Mouse (Mus musculus): ENCODE measurements around the gene Ahdc1. TPM values are rescaled to one million over a fixed set of nuclear protein-coding genes. Genes with fewer than 3 reads are reported as not detected.
A peak's percentile ranks its signal among the peaks of the same experiment; 100 is the strongest.

The Ahdc1 gene
- polyA plus RNA-seq, 1 experiment from 2014 or later, result 8.1 TPM

DNA sequence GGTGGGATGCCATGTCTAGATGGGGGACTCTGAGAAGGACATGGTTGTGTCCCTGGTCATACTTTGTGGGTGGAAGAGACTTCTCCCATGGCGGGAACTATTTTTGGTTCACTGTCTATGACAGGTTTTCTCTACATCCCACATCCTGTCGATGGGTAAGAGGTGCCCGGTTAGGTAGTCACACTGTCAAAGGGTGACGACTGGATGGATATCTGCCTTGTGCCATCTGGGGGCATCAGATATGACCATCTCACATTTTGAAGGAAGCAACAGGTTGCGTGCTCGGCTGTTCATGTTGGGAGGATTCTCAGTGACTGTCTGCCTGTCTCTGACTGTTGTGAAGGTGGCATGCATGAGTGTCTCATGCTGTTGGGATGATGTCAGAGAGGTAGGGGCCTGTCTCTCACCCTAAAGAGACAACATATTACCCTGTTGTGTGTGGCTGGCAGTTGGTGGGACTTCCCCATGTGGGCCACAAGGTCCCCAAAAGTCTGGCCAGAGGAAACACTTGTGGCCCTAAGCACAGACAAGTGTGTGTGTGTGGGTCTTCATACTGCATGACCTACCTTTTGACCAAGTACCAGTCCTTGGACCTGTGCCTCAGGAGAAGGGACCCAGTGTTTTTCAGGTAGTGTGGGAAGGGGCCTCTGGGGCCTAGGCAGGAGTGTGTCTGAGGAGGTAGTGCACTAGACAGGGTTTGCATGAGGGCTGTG is 39.9 kb downstream of the Ahdc1 start:
- Histone ChIP-seq H3K4me2 (ENCODE audit: low read length) (no peak overlapping the region), H3K36me3 (ENCODE audit: control insufficient read depth, insufficient read depth, low read length) (0 out of 2 replicates have a peak, but pooled peaks cover 5% of the 10 kb centered on the region), H3K4me3 (ENCODE audit: low read depth, low read length) (no peak overlapping the region), H3K9ac (ENCODE audit: low read length) (no peak overlapping the region), H3K27ac (ENCODE audit: low read depth) (no peak overlapping the region), H3K9me3 (ENCODE audit: control insufficient read depth, low read length) (no peaks in the 10 kb centered on the region), H3K27me3 (replicated peaks; ENCODE audit: control insufficient read depth, insufficient read depth, low read length) (no peaks in the 10 kb centered on the region), H3K4me1 (replicated peaks; ENCODE audit: control insufficient read depth, insufficient read depth, low read length) (peaks cover 78% of the 10 kb centered on the region)
- 96% methylated on average over 6 of the region's 6 CpGs for WGBS
- DNase-seq (ENCODE audit: low spot score), result no peak
- ATAC-seq (replicated peaks; ENCODE audit: low FRiP score, low TSS enrichment, low read depth), result no peak

DNA sequence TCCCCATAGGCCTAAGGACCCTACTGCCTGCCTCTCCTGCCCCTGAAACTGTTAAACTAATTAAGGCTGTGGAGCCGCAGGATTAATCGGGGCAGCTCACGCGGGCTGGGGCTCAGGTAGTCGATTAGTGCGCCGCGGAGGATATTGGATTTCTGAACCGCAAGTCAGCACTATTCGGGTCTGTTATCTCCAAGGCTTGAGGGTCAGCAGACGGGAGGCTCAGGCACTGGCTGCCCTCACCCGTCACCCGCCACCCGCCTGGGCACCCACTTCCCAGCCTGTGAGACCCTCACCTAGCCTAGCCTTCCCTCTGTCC is 40.4 kb downstream of the Ahdc1 start:
- H3K4me2 ChIP-seq (ENCODE audit: low read length), result no peak overlapping the region
- DNase-seq (ENCODE audit: low spot score), result no peak
- peaks cover 78% of the 10 kb centered on the region for H3K4me1 ChIP-seq (replicated peaks; ENCODE audit: control insufficient read depth, insufficient read depth, low read length)
- H3K36me3 ChIP-seq (ENCODE audit: control insufficient read depth, insufficient read depth, low read length), result 0 out of 2 replicates have a peak, but pooled peaks cover 5% of the 10 kb centered on the region
- no peaks in the 10 kb centered on the region for H3K27me3 ChIP-seq (replicated peaks; ENCODE audit: control insufficient read depth, insufficient read depth, low read length)
- no peak overlapping the region for H3K27ac ChIP-seq (ENCODE audit: low read depth)
- no peak overlapping the region for H3K4me3 ChIP-seq (ENCODE audit: low read depth, low read length)
- no peak overlapping the region for H3K9ac ChIP-seq (ENCODE audit: low read length)
- no peak for ATAC-seq (replicated peaks; ENCODE audit: low FRiP score, low TSS enrichment, low read depth)
- H3K9me3 ChIP-seq (ENCODE audit: control insufficient read depth, low read length), result no peaks in the 10 kb centered on the region
- 64% methylated on average over 14 of the region's 14 CpGs for WGBS

DNA sequence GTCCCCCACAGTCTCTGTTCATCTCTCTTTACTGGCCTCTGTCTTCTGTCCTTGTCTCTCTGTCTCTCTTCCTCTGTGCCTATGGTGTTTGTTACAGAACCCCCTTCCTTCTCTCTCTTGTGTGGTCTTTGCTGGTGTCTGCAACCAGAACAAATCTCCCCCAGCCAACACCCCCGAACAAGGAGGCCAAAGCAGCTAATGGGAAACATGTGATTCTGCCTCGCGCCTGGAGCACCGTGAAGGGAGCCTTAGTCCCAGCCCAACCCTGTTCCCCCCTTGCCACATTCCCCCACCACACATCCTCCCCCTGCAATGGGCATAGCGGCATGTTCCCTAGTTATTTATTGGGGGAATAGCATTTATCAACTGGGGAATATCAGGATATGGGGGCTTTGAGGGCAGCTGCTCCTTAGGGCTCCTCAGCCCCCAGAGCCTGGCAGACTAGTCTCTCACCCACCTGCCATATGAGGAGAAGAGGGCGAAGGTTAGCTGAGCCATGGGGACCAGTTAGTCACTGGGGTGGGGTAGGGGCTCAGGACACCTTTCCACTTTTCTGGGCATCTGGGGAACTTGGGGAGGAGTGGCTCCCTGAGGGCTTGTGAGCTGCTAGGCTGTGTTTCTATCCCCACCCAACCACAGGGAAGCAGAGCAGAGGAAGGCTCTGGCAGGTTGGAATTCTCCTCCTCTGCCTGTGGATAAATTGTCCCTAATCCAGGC is 41.1 kb downstream of the Ahdc1 start:
- no peak for ATAC-seq (replicated peaks; ENCODE audit: low FRiP score, low TSS enrichment, low read depth)
- H3K9ac ChIP-seq (ENCODE audit: low read length), result no peak overlapping the region
- H3K4me3 ChIP-seq (ENCODE audit: low read depth, low read length), result no peak overlapping the region
- 41% methylated on average over 6 of the region's 6 CpGs for WGBS
- H3K27ac ChIP-seq (ENCODE audit: low read depth), result no peak overlapping the region
- H3K4me2 ChIP-seq (ENCODE audit: low read length), result no peak overlapping the region
- peaks cover 78% of the 10 kb centered on the region for H3K4me1 ChIP-seq (replicated peaks; ENCODE audit: control insufficient read depth, insufficient read depth, low read length)
- H3K9me3 ChIP-seq (ENCODE audit: control insufficient read depth, low read length), result no peaks in the 10 kb centered on the region
- no peak for DNase-seq (ENCODE audit: low spot score)
- 0 out of 2 replicates have a peak, but pooled peaks cover 5% of the 10 kb centered on the region for H3K36me3 ChIP-seq (ENCODE audit: control insufficient read depth, insufficient read depth, low read length)
- H3K27me3 ChIP-seq (replicated peaks; ENCODE audit: control insufficient read depth, insufficient read depth, low read length), result no peaks in the 10 kb centered on the region

DNA sequence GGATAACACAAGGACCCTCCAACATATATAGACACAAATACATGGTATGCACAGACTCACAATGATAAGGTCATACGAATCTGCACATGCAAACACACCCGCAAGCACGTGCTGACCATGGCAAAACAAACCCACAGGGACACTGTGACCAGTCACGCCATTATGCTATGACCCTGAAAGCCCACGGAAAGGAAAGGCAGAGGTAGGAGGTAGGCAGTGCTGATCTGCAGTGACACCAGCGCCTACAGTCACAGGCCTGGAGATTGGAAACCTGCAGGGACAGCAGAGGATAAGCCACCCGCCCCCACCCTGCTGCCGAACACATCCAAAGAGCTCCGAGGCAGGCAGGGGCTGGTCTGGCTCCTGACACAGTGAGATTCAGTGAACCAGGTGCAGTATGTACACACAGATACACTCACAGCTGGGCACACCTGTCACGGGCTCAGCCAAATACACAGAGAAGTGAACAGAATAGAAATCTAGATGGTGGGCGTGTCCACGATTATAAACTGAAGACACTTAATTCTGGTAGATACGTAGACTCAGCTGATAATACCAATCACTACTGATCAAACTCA is 42.0 kb downstream of the Ahdc1 start:
- Histone ChIP-seq H3K27me3 (replicated peaks; ENCODE audit: control insufficient read depth, insufficient read depth, low read length) (no peaks in the 10 kb centered on the region), H3K4me2 (ENCODE audit: low read length) (no peak overlapping the region), H3K9ac (ENCODE audit: low read length) (no peak overlapping the region), H3K4me3 (ENCODE audit: low read depth, low read length) (no peak overlapping the region), H3K9me3 (ENCODE audit: control insufficient read depth, low read length) (no peaks in the 10 kb centered on the region), H3K27ac (ENCODE audit: low read depth) (no peak overlapping the region), H3K4me1 (replicated peaks; ENCODE audit: control insufficient read depth, insufficient read depth, low read length) (peaks cover 78% of the 10 kb centered on the region), H3K36me3 (ENCODE audit: control insufficient read depth, insufficient read depth, low read length) (0 out of 2 replicates have a peak, but pooled peaks cover 5% of the 10 kb centered on the region)
- WGBS, result 73% methylated on average over 13 of the region's 13 CpGs
- ATAC-seq (replicated peaks; ENCODE audit: low FRiP score, low TSS enrichment, low read depth) (no peak), DNase-seq (ENCODE audit: low spot score) (no peak)

DNA sequence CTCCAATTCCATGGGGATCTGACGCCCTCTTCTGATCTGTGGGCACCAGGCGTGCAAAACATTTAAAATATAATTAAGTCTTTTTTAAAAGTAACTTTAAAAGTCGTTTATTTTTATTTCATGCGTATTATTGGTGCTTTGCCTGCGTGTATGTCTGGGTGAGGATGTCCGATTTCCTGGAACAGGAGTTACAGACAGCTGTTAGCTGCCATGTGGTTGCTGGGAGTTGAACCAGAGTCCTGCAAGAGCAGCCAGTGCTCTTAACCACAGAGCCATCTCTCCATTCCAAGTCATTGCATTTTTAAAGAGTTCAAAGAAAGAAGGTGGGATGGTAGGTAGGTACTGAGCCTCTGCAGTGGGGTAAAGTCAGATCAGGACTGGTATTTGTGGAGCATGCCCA is 43.5 kb downstream of the Ahdc1 start:
- H3K4me2 ChIP-seq (ENCODE audit: low read length), result no peak overlapping the region
- ATAC-seq (replicated peaks; ENCODE audit: low FRiP score, low TSS enrichment, low read depth) (no peak), DNase-seq (ENCODE audit: low spot score) (no peak)
- H3K27me3 ChIP-seq (replicated peaks; ENCODE audit: control insufficient read depth, insufficient read depth, low read length), result no peaks in the 10 kb centered on the region
- H3K4me3 ChIP-seq (ENCODE audit: low read depth, low read length), result no peak overlapping the region
- no peak overlapping the region for H3K9ac ChIP-seq (ENCODE audit: low read length)
- no peaks in the 10 kb centered on the region for H3K9me3 ChIP-seq (ENCODE audit: control insufficient read depth, low read length)
- peaks cover 79% of the 10 kb centered on the region for H3K4me1 ChIP-seq (replicated peaks; ENCODE audit: control insufficient read depth, insufficient read depth, low read length)
- 74% methylated on average over 6 of the region's 6 CpGs for WGBS
- H3K36me3 ChIP-seq (ENCODE audit: control insufficient read depth, insufficient read depth, low read length), result 0 out of 2 replicates have a peak, but pooled peaks cover 5% of the 10 kb centered on the region
- no peak overlapping the region for H3K27ac ChIP-seq (ENCODE audit: low read depth)

DNA sequence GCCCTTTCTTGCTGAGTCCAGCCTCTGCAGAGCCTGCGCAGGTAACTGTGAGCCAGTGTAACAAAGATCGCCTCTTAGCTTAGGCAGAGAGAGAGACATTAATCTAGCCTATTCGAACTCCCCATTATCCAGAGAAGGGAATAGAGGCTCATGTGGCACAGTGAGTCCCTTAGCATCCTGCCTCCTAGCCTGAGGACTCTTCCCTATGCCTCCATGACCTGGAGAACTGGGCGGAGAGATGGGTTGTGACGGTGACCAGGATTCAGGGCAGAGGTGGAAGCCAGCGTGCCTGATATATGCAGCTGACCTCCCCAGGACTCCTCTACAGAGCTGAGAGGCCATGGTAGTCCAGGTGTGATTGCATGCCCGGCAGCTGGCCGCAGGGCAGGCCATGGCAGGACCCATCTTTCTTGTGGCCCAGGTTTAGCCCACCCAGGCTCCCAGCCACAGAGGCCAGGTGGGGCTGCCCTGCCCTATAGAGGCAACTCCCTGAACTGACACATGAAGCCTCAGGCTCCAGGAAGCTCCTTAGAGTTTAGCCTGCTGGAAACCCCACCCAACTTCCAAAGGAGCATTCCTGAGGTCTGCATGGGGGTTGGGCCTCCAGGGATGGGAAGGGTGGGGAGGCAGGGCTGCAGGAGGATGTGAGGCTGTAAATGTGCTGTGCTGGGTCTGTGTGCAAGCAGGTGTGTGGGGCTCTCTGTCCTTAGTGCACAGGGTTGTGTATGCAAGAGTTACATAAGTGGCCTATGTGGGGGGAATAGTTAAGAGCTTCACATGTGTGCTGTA is 44.3 kb downstream of the Ahdc1 start:
- WGBS, result 49% methylated on average over 8 of the region's 8 CpGs
- no peak overlapping the region for H3K9ac ChIP-seq (ENCODE audit: low read length)
- peaks cover 78% of the 10 kb centered on the region for H3K4me1 ChIP-seq (replicated peaks; ENCODE audit: control insufficient read depth, insufficient read depth, low read length)
- ATAC-seq (replicated peaks; ENCODE audit: low FRiP score, low TSS enrichment, low read depth) (peak; percentile 47), DNase-seq (ENCODE audit: low spot score) (peak; percentile 77)
- H3K27ac ChIP-seq (ENCODE audit: low read depth), result peak overlapping the region; percentile 82
- H3K36me3 ChIP-seq (ENCODE audit: control insufficient read depth, insufficient read depth, low read length), result 0 out of 2 replicates have a peak, but pooled peaks cover 5% of the 10 kb centered on the region
- no peak overlapping the region for H3K4me3 ChIP-seq (ENCODE audit: low read depth, low read length)
- no peaks in the 10 kb centered on the region for H3K27me3 ChIP-seq (replicated peaks; ENCODE audit: control insufficient read depth, insufficient read depth, low read length)
- peak overlapping the region; percentile 44; the same call in 1 of the 2 replicates for H3K4me2 ChIP-seq (ENCODE audit: low read length)
- no peaks in the 10 kb centered on the region for H3K9me3 ChIP-seq (ENCODE audit: control insufficient read depth, low read length)

DNA sequence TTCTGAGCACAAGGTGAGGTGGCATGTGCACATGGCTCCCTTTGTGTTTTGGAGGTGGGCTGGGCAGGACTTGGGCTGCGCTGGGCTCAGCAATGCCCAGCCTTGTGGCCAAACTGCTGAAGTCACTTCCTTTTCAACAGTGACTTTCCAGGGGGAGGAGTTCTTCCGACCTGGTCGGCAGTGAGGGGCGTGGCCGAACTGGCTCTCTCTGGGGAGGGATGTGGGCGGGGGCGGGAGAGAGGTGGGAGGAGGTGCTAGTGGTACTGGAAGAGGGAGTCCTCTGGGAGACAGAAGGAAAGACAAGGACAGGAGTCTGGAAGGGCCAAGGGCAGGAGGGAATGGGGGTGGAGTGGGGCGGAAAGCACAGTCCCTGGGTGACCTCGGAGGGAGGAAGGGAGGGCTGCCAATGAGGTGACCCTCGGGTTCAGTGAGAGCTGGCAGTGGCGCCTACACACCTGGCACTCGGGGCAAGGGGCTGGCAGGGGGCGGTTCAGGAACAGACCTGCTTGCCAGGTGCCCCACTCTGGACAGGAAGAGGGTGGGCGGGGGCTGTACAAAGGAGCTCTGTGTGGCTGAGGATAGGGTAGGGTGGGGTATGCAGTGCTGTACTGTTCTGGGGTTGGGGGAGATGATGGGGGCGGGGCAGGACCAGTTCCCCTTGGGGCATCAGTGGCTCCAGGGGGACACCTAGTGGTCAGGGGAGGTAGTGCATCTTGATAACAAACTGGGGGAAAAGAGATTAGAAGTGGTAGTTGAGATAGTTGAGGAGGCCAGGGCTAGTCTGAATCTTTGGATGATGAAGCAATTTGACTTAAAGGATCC is 45.2 kb downstream of the Ahdc1 start:
- DNase-seq (ENCODE audit: low spot score) (peak; percentile 94), ATAC-seq (replicated peaks; ENCODE audit: low FRiP score, low TSS enrichment, low read depth) (peak; percentile 83)
- Histone ChIP-seq H3K36me3 (ENCODE audit: control insufficient read depth, insufficient read depth, low read length) (peaks cover 14% of the 10 kb centered on the region), H3K4me1 (replicated peaks; ENCODE audit: control insufficient read depth, insufficient read depth, low read length) (peaks cover 73% of the 10 kb centered on the region), H3K27me3 (replicated peaks; ENCODE audit: control insufficient read depth, insufficient read depth, low read length) (no peaks in the 10 kb centered on the region), H3K9ac (ENCODE audit: low read length) (0 out of 2 replicates have a peak overlapping the region, but pooled peaks have one; percentile 15), H3K4me3 (ENCODE audit: low read depth, low read length) (0 out of 2 replicates have a peak overlapping the region, but pooled peaks have one; percentile 4), H3K4me2 (ENCODE audit: low read length) (peak overlapping the region; percentile 44), H3K9me3 (ENCODE audit: control insufficient read depth, low read length) (no peaks in the 10 kb centered on the region), H3K27ac (ENCODE audit: low read depth) (peak overlapping the region; percentile 82)
- WGBS, result 4% methylated on average over 15 of the region's 15 CpGs
